Mouse (Mus musculus) embryonic facial prominence, embryonic 15.5 days (tissue): ENCODE data around the gene Olfr1507. TPM values are rescaled to one million over a fixed set of nuclear protein-coding genes. Genes with fewer than 3 reads are reported as not detected.

Source experiments
- ATAC-seq: fragments of 200-750 bp; cut with Nextera tagmentation; 2 replicates; pipeline ENCODE4 v1.8.0; 2017; ENCODE audit warnings: low read depth, moderate TSS enrichment; ENCODE audit not compliant: insufficient number of reproducible peaks, low FRiP score, low TSS enrichment
- H3K27ac ChIP-seq: fragments of 300-500 bp; sonication (generic); replicated peaks from 2 replicates; pipeline ENCODE4 v1.5.1; 2015; ENCODE audit warnings: mild to moderate bottlenecking, inconsistent platforms
- H3K27me3 ChIP-seq: fragments of 300-500 bp; sonication (generic); 2 replicates; pipeline ENCODE4 v1.6.1; 2015; ENCODE audit warnings: inconsistent platforms
- H3K36me3 ChIP-seq: fragments of 300-500 bp; sonication (generic); 2 replicates; pipeline ENCODE4 v1.6.1; 2015; ENCODE audit warnings: mild to moderate bottlenecking, inconsistent platforms
- H3K4me1 ChIP-seq: fragments of 300-500 bp; sonication (generic); 2 replicates; pipeline ENCODE4 v1.6.1; 2015; ENCODE audit warnings: inconsistent platforms
- H3K4me2 ChIP-seq: fragments of 300-500 bp; sonication (generic); replicated peaks from 2 replicates; pipeline ENCODE4 v1.6.1; 2015; ENCODE audit warnings: mild to moderate bottlenecking, inconsistent platforms
- H3K4me3 ChIP-seq: fragments of 300-500 bp; sonication (generic); replicated peaks from 2 replicates; pipeline ENCODE4 v1.5.1; 2015; ENCODE audit warnings: mild to moderate bottlenecking, inconsistent platforms
- H3K9ac ChIP-seq: fragments of 300-500 bp; sonication (generic); 2 replicates; pipeline ENCODE4 v1.6.1; 2015; ENCODE audit warnings: inconsistent platforms
- H3K9me3 ChIP-seq: fragments of 300-500 bp; sonication (generic); replicated peaks from 2 replicates; pipeline ENCODE4 v1.6.1; 2016; ENCODE audit warnings: inconsistent platforms
- WGBS: fragments of 180-500 bp; shearing (Covaris S2); methylation state at CpG from one replicate; pipeline ENCODE4 v1.1.7; 2015; 5-methylcytosine and 5-hydroxymethylcytosine counted together
- polyA plus RNA-seq: library from polyadenylated mRNA; unstranded; fragments of >200 nt; fragmentation: Nextera tagmentation; extraction: Ambion mirVana; gene quantifications from 2 replicates; pipeline ENCODE4 v1.2.1, GENCODE M21; 2015

Gene Olfr1507
- polyA plus RNA-seq: not detected in 2 replicates

DNA sequence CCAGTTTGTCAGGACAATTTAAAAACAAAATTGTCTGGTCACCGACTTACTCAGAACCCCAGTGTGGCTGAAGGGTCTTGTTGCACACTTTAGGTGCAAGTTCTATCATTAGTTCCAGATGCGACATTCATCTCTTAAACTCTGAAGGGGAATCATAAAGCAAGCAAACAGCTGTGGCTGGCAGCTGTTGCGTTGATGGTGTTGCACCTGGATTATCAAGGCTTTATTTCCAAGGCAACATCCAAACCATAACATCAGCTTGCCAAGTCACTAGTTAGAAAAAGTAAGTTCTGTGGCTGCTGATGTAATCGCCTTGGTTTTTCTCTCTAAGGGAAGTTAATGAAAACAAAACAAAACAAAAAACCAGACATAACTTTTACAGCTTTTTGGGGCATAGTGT, at the start of gene Olfr1507:
TSS of gene Olfr1507 (minus strand) at position 234 of the 400 bp plus-strand sequence.
- Histone ChIP-seq H3K4me3 (no peak within 1 kb of the TSS), H3K27me3 (no peaks in the 10 kb centered on the region), H3K36me3 (no peaks in the 10 kb centered on the region), H3K27ac (no peak within 1 kb of the TSS), H3K9ac (no peak within 1 kb of the TSS), H3K9me3 (no peaks in the 10 kb centered on the region), H3K4me1 (no peaks in the 10 kb centered on the region), H3K4me2 (no peak within 1 kb of the TSS)
- WGBS: 71% methylated on average over 4 of the region's 4 CpGs
- no peak for ATAC-seq

DNA sequence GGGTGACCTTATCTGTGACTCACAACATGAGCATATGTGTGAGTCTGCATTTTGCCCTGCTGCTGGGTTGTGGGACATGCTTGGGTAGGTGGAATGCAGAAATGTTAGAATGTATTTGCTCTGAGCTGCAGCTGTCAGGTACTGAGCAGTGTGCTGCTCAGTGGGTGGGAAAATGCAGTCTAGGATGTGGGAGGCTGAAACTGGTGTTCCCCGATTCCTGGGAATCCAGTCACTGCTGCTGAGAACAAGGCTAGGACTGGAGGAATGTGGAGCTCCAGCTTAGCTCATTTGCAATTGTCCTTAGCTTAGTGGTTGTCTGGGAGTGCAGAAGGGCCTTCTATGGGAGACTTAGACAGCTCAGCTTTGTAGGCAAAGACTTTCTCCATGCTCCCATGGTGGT, 37.8 kb upstream of the Olfr1507 start:
- H3K27me3 ChIP-seq: no peaks in the 10 kb centered on the region
- H3K27ac ChIP-seq: no peak overlapping the region
- whole genome bisulfite sequencing: 73% methylated on average over 1 of the region's 1 CpGs
- H3K4me3 ChIP-seq: no peak overlapping the region
- H3K9ac ChIP-seq: no peak overlapping the region
- no peaks in the 10 kb centered on the region for H3K36me3 ChIP-seq
- H3K4me2 ChIP-seq: no peak overlapping the region
- ATAC-seq: no peak
- no peaks in the 10 kb centered on the region for H3K4me1 ChIP-seq
- no peaks in the 10 kb centered on the region for H3K9me3 ChIP-seq

- Histone ChIP-seq H3K27ac (no peak overlapping the region), H3K4me3 (no peak overlapping the region), H3K4me2 (no peak overlapping the region), H3K4me1 (no peaks in the 10 kb centered on the region), H3K9ac (no peak overlapping the region), H3K9me3 (no peaks in the 10 kb centered on the region), H3K27me3 (no peaks in the 10 kb centered on the region), H3K36me3 (no peaks in the 10 kb centered on the region)
- WGBS: 81% methylated on average over 1 of the region's 1 CpGs
- no peak for ATAC-seq
Observed at GRCm38 (mm10) chr14:52524952-52525351, 29.4 kb upstream of the Olfr1507 start.

- Histone ChIP-seq H3K4me2 (no peak within 1 kb of the TSS), H3K9me3 (no peaks in the 10 kb centered on the region), H3K9ac (no peak within 1 kb of the TSS), H3K27ac (no peak within 1 kb of the TSS), H3K36me3 (no peaks in the 10 kb centered on the region), H3K4me1 (no peaks in the 10 kb centered on the region), H3K4me3 (no peak within 1 kb of the TSS), H3K27me3 (no peaks in the 10 kb centered on the region)
- ATAC-seq: no peak
- 52% methylated on average over 2 of the region's 2 CpGs for whole genome bisulfite sequencing
Observed at GRCm38 (mm10) chr14:52467395-52467794, 28.2 kb downstream of the Olfr1507 start, which contains the start of gene Olfr1508. Gene Olfr1508 (minus strand): TSS chr14:52467495.

DNA sequence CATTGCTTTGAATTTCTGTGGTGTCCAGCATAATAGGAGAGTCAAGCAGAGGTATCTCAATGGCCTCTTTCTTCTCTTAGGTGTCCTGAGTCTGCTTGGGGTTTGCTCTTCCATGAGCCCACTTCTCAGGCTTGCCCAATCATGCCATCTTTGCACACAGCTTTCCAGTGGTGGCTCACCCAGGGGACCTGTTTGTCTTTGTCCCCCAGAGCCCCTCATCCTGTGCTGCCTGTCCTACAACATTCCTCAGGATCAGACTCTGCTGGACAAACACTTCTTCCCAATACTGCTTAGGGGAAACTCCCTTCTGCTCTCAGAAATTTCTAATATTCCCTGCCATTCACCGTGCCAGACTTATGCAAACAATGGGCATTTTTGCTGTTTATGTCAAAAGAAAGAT, 29.8 kb downstream of the Olfr1507 start:
- H3K27ac ChIP-seq: no peak overlapping the region
- no peak overlapping the region for H3K4me3 ChIP-seq
- no peaks in the 10 kb centered on the region for H3K36me3 ChIP-seq
- no peaks in the 10 kb centered on the region for H3K4me1 ChIP-seq
- H3K4me2 ChIP-seq: no peak overlapping the region
- H3K9ac ChIP-seq: no peak overlapping the region
- no peak for ATAC-seq
- no peaks in the 10 kb centered on the region for H3K27me3 ChIP-seq
- H3K9me3 ChIP-seq: no peaks in the 10 kb centered on the region
- 74% methylated on average over 1 of the region's 1 CpGs for WGBS

GRCm38 (mm10) chr14:52461928-52462327, 33.6 kb downstream of the Olfr1507 start:
- ATAC-seq: no peak
- H3K4me2 ChIP-seq: no peak overlapping the region
- no peaks in the 10 kb centered on the region for H3K27me3 ChIP-seq
- no peak overlapping the region for H3K4me3 ChIP-seq
- H3K4me1 ChIP-seq: no peaks in the 10 kb centered on the region
- H3K27ac ChIP-seq: no peak overlapping the region
- no peaks in the 10 kb centered on the region for H3K9me3 ChIP-seq
- H3K9ac ChIP-seq: no peak overlapping the region
- no peaks in the 10 kb centered on the region for H3K36me3 ChIP-seq

DNA sequence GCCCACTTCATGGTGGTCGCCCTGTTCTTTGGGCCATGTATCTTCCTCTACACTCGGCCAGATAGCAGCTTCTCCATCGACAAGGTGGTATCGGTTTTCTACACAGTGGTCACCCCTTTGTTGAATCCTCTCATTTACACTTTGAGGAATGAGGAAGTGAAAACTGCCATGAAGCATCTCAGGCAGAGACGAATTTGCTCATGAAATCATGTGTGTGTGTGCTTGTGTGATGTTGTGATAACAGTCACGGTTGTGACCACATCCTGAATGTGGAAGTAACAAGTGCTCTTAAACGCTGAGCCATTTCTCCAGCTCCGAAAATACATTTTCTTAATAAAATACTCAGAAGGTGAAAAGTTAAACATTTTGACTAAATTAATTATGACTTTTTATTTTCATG, 44.4 kb downstream of the Olfr1507 start:
- H3K9me3 ChIP-seq: no peaks in the 10 kb centered on the region
- no peak for ATAC-seq
- no peak overlapping the region for H3K27ac ChIP-seq
- H3K4me1 ChIP-seq: no peaks in the 10 kb centered on the region
- no peak overlapping the region for H3K4me2 ChIP-seq
- H3K4me3 ChIP-seq: no peak overlapping the region
- H3K36me3 ChIP-seq: no peaks in the 10 kb centered on the region
- 88% methylated on average over 8 of the region's 8 CpGs for WGBS
- no peak overlapping the region for H3K9ac ChIP-seq
- H3K27me3 ChIP-seq: no peaks in the 10 kb centered on the region

GRCm38 (mm10) chr14:52442690-52443089, 52.9 kb downstream of the Olfr1507 start, which contains the start of gene Olfr1509:
Gene Olfr1509 (plus strand): TSS chr14:52442990.
- Histone ChIP-seq H3K36me3 (no peaks in the 10 kb centered on the region), H3K4me1 (no peaks in the 10 kb centered on the region), H3K4me2 (no peak within 1 kb of the TSS), H3K4me3 (no peak within 1 kb of the TSS), H3K27me3 (no peaks in the 10 kb centered on the region), H3K9ac (no peak within 1 kb of the TSS), H3K9me3 (no peaks in the 10 kb centered on the region), H3K27ac (no peak within 1 kb of the TSS)
- no peak for ATAC-seq

Other genes with a start within 250 kb of the Olfr1507 start
- gene Chd8, start 238.0 kb downstream of the Olfr1507 start, polyA plus RNA-seq: 38.6 and 38.9 TPM in 2 replicates
- 42.8 and 43.2 TPM in 2 replicates for gene Tox4, start 216.6 kb downstream of the Olfr1507 start, polyA plus RNA-seq
- 20.8 and 22.2 TPM in 2 replicates for gene Rab2b, start 216.2 kb downstream of the Olfr1507 start, polyA plus RNA-seq
- gene Mettl3, start 190.6 kb downstream of the Olfr1507 start, polyA plus RNA-seq: 42.1 and 44.2 TPM in 2 replicates
- 15.0 and 16.0 TPM in 2 replicates for gene Sall2, start 167.0 kb downstream of the Olfr1507 start, polyA plus RNA-seq
- gene Olfr1513, start 139.3 kb downstream of the Olfr1507 start, polyA plus RNA-seq: 0.09 and 0.31 TPM in 2 replicates
- gene Olfr1512, start 116.6 kb downstream of the Olfr1507 start, polyA plus RNA-seq: 0.17 and 0.25 TPM in 2 replicates
- gene Olfr1511, start 98.4 kb downstream of the Olfr1507 start, polyA plus RNA-seq: 0.26 and 0.35 TPM in 2 replicates
- gene Olfr1510, start 81.4 kb downstream of the Olfr1507 start, polyA plus RNA-seq: 0.26 and 0.65 TPM in 2 replicates
- gene Olfr1509, start 52.8 kb downstream of the Olfr1507 start, polyA plus RNA-seq: not detected in 2 replicates
- 0.20 TPM in 1 of 2 replicates, not detected in the other for gene Olfr1508, start 28.3 kb downstream of the Olfr1507 start, polyA plus RNA-seq